Mouse (Mus musculus) frontal cortex, postnatal 10 days (tissue): Measurements from ENCODE around the gene Mical1.
A peak's percentile ranks its signal among the peaks of the same experiment; 100 is the strongest.

ENCODE experiments used
- DNase-seq, 2 experiments: peaks; one replicate each; pipeline ENCODE4 v3.0.0; 2022; ENCODE audit warnings: low spot score in 2 of 2, mixed read lengths in 1 of 2

Gene Mical1

DNA sequence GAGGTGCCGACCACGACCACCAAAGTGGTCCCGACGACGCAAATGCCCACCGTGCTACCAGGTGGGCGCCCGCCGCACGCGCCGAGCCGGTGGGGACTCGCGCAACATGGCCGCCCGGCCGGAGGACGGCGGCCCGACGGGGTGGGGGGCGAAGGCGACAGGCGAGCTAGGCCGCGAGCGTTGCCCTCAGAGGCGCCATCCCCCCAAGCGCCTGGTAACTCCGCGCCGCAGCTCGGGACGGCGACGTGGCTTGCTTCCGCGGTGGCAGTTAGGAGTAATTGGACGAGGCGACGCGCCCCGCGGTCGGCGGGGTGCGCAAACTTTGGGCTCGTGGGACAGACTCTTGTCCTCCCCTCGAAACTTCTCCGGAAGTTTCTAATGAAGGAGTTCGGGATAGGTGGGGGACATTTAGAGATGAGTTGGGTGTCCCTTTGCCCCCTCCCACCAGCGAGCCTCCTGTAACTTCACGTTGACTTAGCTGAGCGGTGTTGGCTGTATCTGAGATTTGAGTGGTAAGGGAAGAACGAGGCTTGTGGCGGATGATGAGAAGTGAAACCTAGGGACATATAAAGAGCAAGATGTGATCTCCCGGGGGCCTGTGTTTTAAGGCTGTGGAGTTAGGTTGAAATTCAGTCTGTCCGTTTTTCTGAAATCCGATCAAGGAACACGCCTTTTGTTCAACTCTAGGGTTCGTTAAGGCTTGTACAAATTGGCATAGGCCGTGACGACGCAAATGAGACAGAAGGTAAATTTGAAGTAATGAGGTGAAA, 43.7 kb downstream of the Mical1 start:
- peak in 1 of 2 experiments; percentile 23 for DNase-seq

DNA sequence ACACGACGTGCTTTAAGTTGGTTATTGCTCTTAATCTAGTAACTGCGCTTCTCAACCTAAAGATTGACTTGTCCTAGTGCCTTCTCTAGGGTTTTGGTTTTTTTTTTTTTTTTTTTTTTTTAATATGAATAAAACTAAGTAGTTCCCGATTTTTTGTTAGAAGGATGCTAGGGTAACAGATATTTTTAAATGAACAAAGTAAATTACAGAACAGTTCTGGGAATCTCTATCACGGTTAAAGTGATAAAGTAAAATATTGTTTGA, 44.2 kb downstream of the Mical1 start:
- DNase-seq: no peak

GRCm38 (mm10) chr10:41523386-41523785, 47.3 kb downstream of the Mical1 start:
- DNase-seq: no peak

- no peak for DNase-seq
Measured at GRCm38 (mm10) chr10:41525696-41526095, 49.6 kb downstream of the Mical1 start.

- DNase-seq: no peak
Measured at GRCm38 (mm10) chr10:41529972-41530371, 53.9 kb downstream of the Mical1 start.

GRCm38 (mm10) chr10:41535991-41536390, 59.9 kb downstream of the Mical1 start:
- no peak for DNase-seq
